Mouse (Mus musculus) erythroblast, embryonic 14.5 days (primary cell): ENCODE data around the gene B630019K06Rik.

Source experiments
- GATA1 ChIP-seq: IDR thresholded peaks from 2 replicates; pipeline ENCODE4 v1.6.1; 2012; ENCODE audit warnings: low read length, inconsistent platforms, mixed read lengths
- TAL1 ChIP-seq: IDR thresholded peaks from 3 replicates; pipeline ENCODE4 v1.6.1; 2012; ENCODE audit warnings: low read length, inconsistent platforms, mixed read lengths

- TF ChIP-seq TAL1 (no peak), GATA1 (no peak)
Observed at GRCm38 (mm10) chrX:8901906-8902472, 9.8 kb downstream of the B630019K06Rik start.
